Mouse (Mus musculus) gastrocnemius, postnatal 4 days (tissue): ENCODE measurements around the gene Sfta2. TPM values are rescaled to one million over a fixed set of nuclear protein-coding genes. Genes with fewer than 3 reads are reported as not detected.

Source experiments
- total RNA-seq, 2 experiments: library from RNA; stranded (reverse); gene quantifications; 2 replicates each; pipeline ENCODE4 v1.2.3; 2021

Gene Sfta2
- total RNA-seq, 2 experiments from 2014 or later = not detected

Other genes starting within 250 kb of the Sfta2 start
- gene H2-Q4, start 221.9 kb upstream of the Sfta2 start, total RNA-seq = 1 to 10 TPM; 5.2 to 6.2 TPM
- gene H2-Q6, start 176.7 kb upstream of the Sfta2 start, total RNA-seq = under 1 TPM; 0.34 to 0.41 TPM
- gene H2-Q7, start 162.4 kb upstream of the Sfta2 start, total RNA-seq = 1 to 10 TPM in 1 of 2 experiments, under 1 TPM in 1; 0.71 to 1.0 TPM
- 1 to 10 TPM in 1 of 2 experiments, under 1 TPM in 1; 0.32 to 1.6 TPM for gene H2-Q10, start 131.5 kb upstream of the Sfta2 start, total RNA-seq
- under 1 TPM; 0.20 to 0.26 TPM for gene Pou5f1, start 95.5 kb upstream of the Sfta2 start, total RNA-seq
- 10 to 100 TPM; 28.1 to 29.9 TPM for gene Tcf19, start 84.7 kb upstream of the Sfta2 start, total RNA-seq
- 10 to 100 TPM; 13.8 to 15.0 TPM for gene Cchcr1, start 84.4 kb upstream of the Sfta2 start, total RNA-seq
- not detected for gene Psors1c2, start 68.3 kb upstream of the Sfta2 start, total RNA-seq
- gene Cdsn, start 49.4 kb upstream of the Sfta2 start, total RNA-seq = under 1 TPM; 0.29 to 0.39 TPM
- not detected for gene 2300002M23Rik, start 34.1 kb upstream of the Sfta2 start, total RNA-seq
- gene Gm9573, start 25.1 kb downstream of the Sfta2 start, total RNA-seq = not detected
- gene Mucl3, start 42.1 kb downstream of the Sfta2 start, total RNA-seq = not detected
- gene Vars2, start 66.0 kb downstream of the Sfta2 start, total RNA-seq = 10 to 100 TPM; 22.1 to 24.4 TPM
- 10 to 100 TPM; 20.6 to 29.2 TPM for gene Gtf2h4, start 72.2 kb downstream of the Sfta2 start, total RNA-seq
- 10 to 100 TPM; 69.6 to 71.4 TPM for gene Ddr1, start 103.1 kb downstream of the Sfta2 start, total RNA-seq
- gene Ier3, start 220.1 kb downstream of the Sfta2 start, total RNA-seq = 10 to 100 TPM; 11.1 to 13.1 TPM
- 10 to 100 TPM; 52.6 to 56.9 TPM for gene Flot1, start 221.7 kb downstream of the Sfta2 start, total RNA-seq
- gene Tubb5, start 236.8 kb downstream of the Sfta2 start, total RNA-seq = 100 to 1,000 TPM; 408 to 451 TPM
- gene Mdc1, start 240.0 kb downstream of the Sfta2 start, total RNA-seq = 10 to 100 TPM; 22.9 to 25.2 TPM